Comparison of ENCODE assay signal across 24 mouse cellular contexts in genomic region chr17:50519588-50519987, GRCm38 (mm10). TPM values are rescaled to one million over a fixed set of nuclear protein-coding genes. Genes with fewer than 3 reads are reported as not detected.
DNase-seq lines count a peak whose midpoint lies in the region; ATAC-seq and TF ChIP-seq lines count a peak whose summit lies in the region.
"Had no signal": no experiment of that assay in that cellular context is flagged by ENCODE, and none has a peak within 500 bp of the region (broad histone marks: within the 10 kb centered on the region; RNA-seq: fewer than 3 reads in every experiment).

No protein-coding gene starts in this region.

- H3K4me2 ChIP-seq in hindbrain, embryonic 16.5 days (ENCODE audit: low read length): no peak overlapping the region
- H3K4me2 ChIP-seq in hindbrain, embryonic 12.5 days (replicated peaks): no peak overlapping the region
- peak overlapping the region; percentile 35 for H3K4me2 ChIP-seq in intestine, postnatal 0 days (replicated peaks; ENCODE audit: low read depth)
- H3K4me2 ChIP-seq: embryonic facial prominence, embryonic 12.5 days; embryonic facial prominence, embryonic 15.5 days; forebrain, embryonic 12.5 days; forebrain, embryonic 15.5 days; heart, embryonic 13.5 days; hindbrain, embryonic 14.5 days had no signal

- no peaks in the 10 kb centered on the region for H3K27me3 ChIP-seq in hindbrain, embryonic 16.5 days (replicated peaks; ENCODE audit: control insufficient read depth, insufficient read depth, low read length)
- H3K27me3 ChIP-seq in hindbrain, embryonic 12.5 days: no peaks in the 10 kb centered on the region
- no peaks in the 10 kb centered on the region for H3K27me3 ChIP-seq in intestine, postnatal 0 days (replicated peaks; ENCODE audit: control insufficient read depth, insufficient read depth, low read length)
- H3K27me3 ChIP-seq: embryonic facial prominence, embryonic 12.5 days; embryonic facial prominence, embryonic 15.5 days; forebrain, embryonic 12.5 days; forebrain, embryonic 15.5 days; heart, embryonic 13.5 days had no signal

- no peak for TF ChIP-seq CTCF in intestine, postnatal 0 days (IDR thresholded peaks at IDR 0.05; ENCODE audit: low read depth)

- peak; percentile 50; the same call in 1 of the 2 replicates for ATAC-seq in hindbrain, embryonic 16.5 days
- ATAC-seq in hindbrain, embryonic 12.5 days (ENCODE audit: low FRiP score): no peak
- peak; percentile 63 for ATAC-seq in intestine, postnatal 0 days
- ATAC-seq: activated CD4-positive, CD25-positive, alpha-beta regulatory T cell, adult 4 months; forebrain, embryonic 15.5 days had no signal

- no peaks in the 10 kb centered on the region for H3K9me3 ChIP-seq in hindbrain, embryonic 16.5 days (ENCODE audit: control insufficient read depth, low read length)
- H3K9me3 ChIP-seq in hindbrain, embryonic 12.5 days (replicated peaks): no peaks in the 10 kb centered on the region
- H3K9me3 ChIP-seq in intestine, postnatal 0 days (ENCODE audit: control insufficient read depth): no peaks in the 10 kb centered on the region
- H3K9me3 ChIP-seq: embryonic facial prominence, embryonic 12.5 days; embryonic facial prominence, embryonic 15.5 days; forebrain, embryonic 12.5 days; forebrain, embryonic 15.5 days; heart, embryonic 10.5 days; heart, embryonic 13.5 days had no signal

- H3K27ac ChIP-seq in hindbrain, embryonic 16.5 days (ENCODE audit: low read depth, low read length): no peak overlapping the region
- H3K27ac ChIP-seq in hindbrain, embryonic 12.5 days: no peak overlapping the region
- peak overlapping the region; percentile 46 for H3K27ac ChIP-seq in intestine, postnatal 0 days (ENCODE audit: low read depth, low read length)
- H3K27ac ChIP-seq: embryonic facial prominence, embryonic 12.5 days; embryonic facial prominence, embryonic 15.5 days; forebrain, embryonic 12.5 days; forebrain, embryonic 15.5 days; heart, adult 2 months; heart, embryonic 10.5 days; heart, embryonic 13.5 days; hindbrain, embryonic 14.5 days had no signal

- H3K4me1 ChIP-seq in hindbrain, embryonic 16.5 days (ENCODE audit: control insufficient read depth, insufficient read depth, low read depth, low read length): no peaks in the 10 kb centered on the region
- H3K4me1 ChIP-seq in hindbrain, embryonic 12.5 days: no peaks in the 10 kb centered on the region
- 0 out of 2 replicates have a peak, but pooled peaks cover 3% of the 10 kb centered on the region for H3K4me1 ChIP-seq in intestine, postnatal 0 days (replicated peaks; ENCODE audit: control insufficient read depth, insufficient read depth, low read length)
- H3K4me1 ChIP-seq: embryonic facial prominence, embryonic 12.5 days; embryonic facial prominence, embryonic 15.5 days; forebrain, embryonic 12.5 days; heart, embryonic 10.5 days had no signal

- no peak overlapping the region for H3K4me3 ChIP-seq in hindbrain, embryonic 16.5 days (ENCODE audit: low read length)
- no peak overlapping the region for H3K4me3 ChIP-seq in hindbrain, embryonic 12.5 days
- H3K4me3 ChIP-seq in intestine, postnatal 0 days (ENCODE audit: low read depth, low read length): no peak overlapping the region
- H3K4me3 ChIP-seq: embryonic facial prominence, embryonic 12.5 days; embryonic facial prominence, embryonic 15.5 days; erythroblast, embryonic 14.5 days; forebrain, embryonic 12.5 days; forebrain, embryonic 15.5 days; heart, adult 2 months; heart, embryonic 10.5 days; heart, embryonic 13.5 days had no signal

- DNase-seq in cerebellum, adult 9-10 months: peak; percentile 37
- no peak for DNase-seq in cerebellum, adult 18-20 months
- peak; percentile 36 for DNase-seq in kidney, adult 9 months
- DNase-seq in kidney, postnatal 14 days: no peak
- DNase-seq in left cerebral cortex, postnatal 4 days: no peak
- DNase-seq: adrenal gland, postnatal 10 days; adrenal gland, postnatal 36 days; cerebellum, adult 8-10 months; cerebellum, postnatal 25 days; gastrocnemius, postnatal 25 days; heart, adult 2 months; kidney, adult 11 months had no signal

- H3K36me3 ChIP-seq in hindbrain, embryonic 16.5 days (ENCODE audit: control insufficient read depth, insufficient read depth, low read length): no peaks in the 10 kb centered on the region
- no peaks in the 10 kb centered on the region for H3K36me3 ChIP-seq in hindbrain, embryonic 12.5 days
- H3K36me3 ChIP-seq in intestine, postnatal 0 days (ENCODE audit: control insufficient read depth, insufficient read depth): no peaks in the 10 kb centered on the region
- H3K36me3 ChIP-seq: embryonic facial prominence, embryonic 12.5 days; embryonic facial prominence, embryonic 15.5 days; forebrain, embryonic 12.5 days; forebrain, embryonic 15.5 days; heart, embryonic 10.5 days; heart, embryonic 13.5 days had no signal

- H3K9ac ChIP-seq in hindbrain, embryonic 16.5 days (ENCODE audit: low read depth, low read length): no peak overlapping the region
- H3K9ac ChIP-seq in hindbrain, embryonic 12.5 days: no peak overlapping the region
- H3K9ac ChIP-seq in intestine, postnatal 0 days (ENCODE audit: low read depth, low read length): no peak overlapping the region
- H3K9ac ChIP-seq: embryonic facial prominence, embryonic 12.5 days; embryonic facial prominence, embryonic 15.5 days; forebrain, embryonic 12.5 days; forebrain, embryonic 15.5 days; heart, embryonic 13.5 days; hindbrain, embryonic 14.5 days had no signal

- 75% methylated on average over 5 of the region's 5 CpGs for WGBS in hindbrain, embryonic 16.5 days
- WGBS in hindbrain, embryonic 12.5 days: 84% methylated on average over 5 of the region's 5 CpGs
- WGBS in intestine, postnatal 0 days: 42% methylated on average over 5 of the region's 5 CpGs

- intact Hi-C loops in left cerebral cortex, postnatal 4 days (cut with DNase I): no loop called here

RNA-seq across cellular contexts. Expression of gene Plcl2, which starts 10.4 kb away (rescaled TPM):
- polyA plus RNA-seq in hindbrain, embryonic 16.5 days (2015; fragmentation: Nextera tagmentation; extraction: Ambion mirVana): 8.2 and 10.0 TPM in 2 replicates
- 9.2 and 10.0 TPM in 2 replicates for polyA plus RNA-seq in hindbrain, embryonic 12.5 days (2016; fragmentation: Nextera tagmentation; extraction: Ambion mirVana)
- polyA plus RNA-seq in intestine, postnatal 0 days (2015; fragmentation: Nextera tagmentation; extraction: Ambion mirVana): 4.3 and 4.8 TPM in 2 replicates
- 10 to 100 TPM; 51.2 to 52.0 TPM for total RNA-seq in left cerebral cortex, postnatal 4 days (2021)

Comparison
In these comparisons a context has a peak if more than half of its experiments do, and no peak if none do; other contexts are left out.
1. DNase-seq: peak in cerebellum, adult 9-10 months (single experiment) and kidney, adult 9 months (single experiment); none in cerebellum, adult 18-20 months (0 of 2), kidney, postnatal 14 days (single experiment) and left cerebral cortex, postnatal 4 days (single experiment).